Mouse (Mus musculus): ENCODE measurements around the gene Fbxl2. TPM values are rescaled to one million over a fixed set of nuclear protein-coding genes. Genes with fewer than 3 reads are reported as not detected.
A peak's percentile ranks its signal among the peaks of the same experiment; 100 is the strongest.

Fbxl2 gene
- polyA plus RNA-seq, 1 experiment from 2014 or later: 4.1 TPM

DNA sequence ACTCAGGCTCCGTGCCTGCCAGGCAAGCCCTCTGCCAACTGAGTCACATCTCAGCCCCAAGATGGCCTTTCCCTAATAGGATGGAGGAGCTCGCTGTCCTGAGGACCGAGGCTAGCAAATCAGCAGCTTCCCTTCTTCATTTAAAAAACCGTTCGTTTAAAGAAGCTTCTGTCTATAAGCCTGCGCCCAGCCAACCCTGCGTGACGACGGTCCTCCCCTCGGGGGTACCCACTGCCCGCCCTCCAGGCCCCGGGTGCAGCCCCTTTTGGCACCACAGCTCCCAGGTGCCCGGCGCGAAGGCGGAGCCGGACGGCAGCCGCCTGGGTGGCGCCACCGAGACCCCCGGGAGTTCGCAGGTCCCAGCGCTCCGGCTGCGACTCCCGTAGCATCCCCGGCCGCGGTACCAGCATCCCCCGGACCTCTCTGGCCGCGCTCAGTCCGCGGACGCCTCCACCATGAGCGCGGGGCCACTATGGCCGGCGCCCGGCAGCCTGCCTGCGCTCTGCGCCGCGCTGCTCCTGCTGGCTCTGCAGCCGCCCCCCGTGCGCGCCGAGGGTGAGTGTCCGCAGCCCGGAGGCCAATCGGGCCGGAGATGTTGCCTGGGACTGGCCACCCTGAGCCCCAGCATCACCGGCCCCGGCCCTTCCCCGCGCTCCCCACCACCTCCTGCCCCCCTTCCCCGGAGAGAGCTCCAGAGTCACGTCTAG, 11.3 kb upstream of the Fbxl2 start, which contains the start of gene Susd5:
Gene Susd5 (plus strand): TSS at position 51 of the 707 bp plus-strand sequence.
- peaks cover 3% of the 10 kb centered on the region; the same call in 1 of the 2 replicates for H3K4me1 ChIP-seq (ENCODE audit: insufficient read depth, low read length)
- under 1% methylated on average over 53 of the region's 60 CpGs for WGBS
- peak within 1 kb of the TSS; percentile 50 for H3K9ac ChIP-seq (replicated peaks; ENCODE audit: low read length)
- H3K27me3 ChIP-seq (ENCODE audit: insufficient read depth, low read length): peaks cover 41% of the 10 kb centered on the region
- no peak within 1 kb of the TSS for H3K27ac ChIP-seq (ENCODE audit: low read length)
- no peaks in the 10 kb centered on the region for H3K9me3 ChIP-seq (ENCODE audit: low read length)
- H3K36me3 ChIP-seq (ENCODE audit: insufficient read depth, low read length): no peaks in the 10 kb centered on the region
- ATAC-seq (ENCODE audit: low FRiP score, low TSS enrichment): peak; percentile 77
- H3K4me2 ChIP-seq (replicated peaks; ENCODE audit: low read depth, low read length): peak within 1 kb of the TSS; percentile 77
- peak within 1 kb of the TSS; percentile 53 for H3K4me3 ChIP-seq (ENCODE audit: low read length)

DNA sequence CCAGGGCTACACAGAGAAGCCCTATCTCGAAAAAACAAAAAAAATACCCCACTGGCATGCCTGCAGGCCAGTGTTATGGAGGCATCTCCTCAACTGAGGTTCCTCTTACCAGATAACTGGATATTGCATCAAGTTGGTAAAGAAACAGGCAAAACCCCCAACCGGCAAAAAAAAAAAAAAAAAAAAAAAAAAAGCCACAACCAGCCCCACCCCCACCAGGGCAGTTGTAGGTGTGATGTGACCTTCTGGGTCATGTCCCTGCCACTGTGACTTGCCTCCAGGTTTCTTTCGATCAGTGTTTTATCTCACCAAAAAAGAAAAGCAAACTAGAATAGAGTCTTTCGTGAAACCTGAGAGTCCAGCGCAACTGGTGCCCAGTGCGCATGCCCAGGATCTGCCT, 6.9 kb upstream of the Fbxl2 start:
- Histone ChIP-seq H3K9ac (replicated peaks; ENCODE audit: low read length) (no peak overlapping the region), H3K27me3 (ENCODE audit: insufficient read depth, low read length) (peaks cover 29% of the 10 kb centered on the region), H3K27ac (ENCODE audit: low read length) (no peak overlapping the region), H3K4me2 (replicated peaks; ENCODE audit: low read depth, low read length) (0 out of 2 replicates have a peak overlapping the region, but pooled peaks have one; percentile 8), H3K9me3 (ENCODE audit: low read length) (no peaks in the 10 kb centered on the region; the same call in 1 of the 2 replicates), H3K36me3 (ENCODE audit: insufficient read depth, low read length) (no peaks in the 10 kb centered on the region), H3K4me3 (ENCODE audit: low read length) (no peak overlapping the region), H3K4me1 (ENCODE audit: insufficient read depth, low read length) (peaks cover 3% of the 10 kb centered on the region; the same call in 1 of the 2 replicates)
- ATAC-seq (ENCODE audit: low FRiP score, low TSS enrichment): no peak
- 76% methylated on average over 6 of the region's 6 CpGs for WGBS

DNA sequence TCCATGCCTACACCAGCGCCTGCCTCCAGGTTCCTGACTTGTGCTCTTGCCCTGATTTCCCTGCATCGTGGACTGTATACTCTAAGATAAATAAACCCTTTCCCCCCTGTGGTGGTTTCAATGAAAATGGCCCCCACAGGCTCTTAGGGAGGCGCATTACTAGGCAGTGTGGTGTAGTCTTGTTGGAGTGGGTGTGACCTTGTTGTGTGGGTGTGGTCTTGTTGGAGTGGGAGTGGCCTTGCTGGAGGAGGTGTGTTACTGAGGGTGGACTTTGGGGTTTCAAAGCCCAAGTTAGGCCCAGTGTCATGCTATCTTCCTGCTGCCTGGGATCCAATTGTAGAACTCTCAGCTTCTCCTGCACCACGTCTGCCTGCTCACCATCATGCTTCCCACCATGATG, 6.0 kb upstream of the Fbxl2 start:
- ATAC-seq (ENCODE audit: low FRiP score, low TSS enrichment): peak; percentile 19; the same call in 1 of the 2 replicates
- Histone ChIP-seq H3K36me3 (ENCODE audit: insufficient read depth, low read length) (no peaks in the 10 kb centered on the region), H3K4me1 (ENCODE audit: insufficient read depth, low read length) (no peaks in the 10 kb centered on the region), H3K4me3 (ENCODE audit: low read length) (no peak overlapping the region), H3K9ac (replicated peaks; ENCODE audit: low read length) (no peak overlapping the region), H3K27ac (ENCODE audit: low read length) (no peak overlapping the region), H3K9me3 (ENCODE audit: low read length) (no peaks in the 10 kb centered on the region; the same call in 1 of the 2 replicates), H3K27me3 (ENCODE audit: insufficient read depth, low read length) (peaks cover 20% of the 10 kb centered on the region), H3K4me2 (replicated peaks; ENCODE audit: low read depth, low read length) (no peak overlapping the region)
- WGBS: 77% methylated on average over 4 of the region's 4 CpGs

DNA sequence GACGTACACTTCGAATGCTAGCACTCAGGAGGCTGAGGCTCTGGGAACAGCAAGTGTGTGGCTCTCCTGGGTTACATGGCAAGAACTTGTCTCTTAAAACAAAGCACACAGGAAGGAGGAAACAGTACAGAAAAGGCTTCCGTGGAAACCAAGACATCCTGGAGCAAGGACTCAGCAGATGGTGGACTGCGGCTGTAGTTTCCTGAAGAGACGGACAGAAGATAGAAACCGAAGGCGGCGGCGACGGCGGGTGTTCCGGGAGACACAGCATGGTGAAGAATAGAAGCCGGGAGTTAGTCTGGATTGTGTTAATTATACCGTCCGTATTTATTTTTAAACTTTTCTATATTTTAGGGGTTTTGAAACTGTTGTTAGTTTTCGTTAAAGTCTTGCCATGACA, 4.8 kb upstream of the Fbxl2 start:
- no peak for ATAC-seq (ENCODE audit: low FRiP score, low TSS enrichment)
- H3K9me3 ChIP-seq (ENCODE audit: low read length): no peaks in the 10 kb centered on the region; the same call in 1 of the 2 replicates
- no peaks in the 10 kb centered on the region for H3K36me3 ChIP-seq (ENCODE audit: insufficient read depth, low read length)
- no peak overlapping the region for H3K4me2 ChIP-seq (replicated peaks; ENCODE audit: low read depth, low read length)
- no peak overlapping the region for H3K9ac ChIP-seq (replicated peaks; ENCODE audit: low read length)
- WGBS: 83% methylated on average over 16 of the region's 16 CpGs
- no peak overlapping the region for H3K4me3 ChIP-seq (ENCODE audit: low read length)
- no peaks in the 10 kb centered on the region for H3K4me1 ChIP-seq (ENCODE audit: insufficient read depth, low read length)
- peaks cover 8% of the 10 kb centered on the region for H3K27me3 ChIP-seq (ENCODE audit: insufficient read depth, low read length)
- no peak overlapping the region for H3K27ac ChIP-seq (ENCODE audit: low read length)

DNA sequence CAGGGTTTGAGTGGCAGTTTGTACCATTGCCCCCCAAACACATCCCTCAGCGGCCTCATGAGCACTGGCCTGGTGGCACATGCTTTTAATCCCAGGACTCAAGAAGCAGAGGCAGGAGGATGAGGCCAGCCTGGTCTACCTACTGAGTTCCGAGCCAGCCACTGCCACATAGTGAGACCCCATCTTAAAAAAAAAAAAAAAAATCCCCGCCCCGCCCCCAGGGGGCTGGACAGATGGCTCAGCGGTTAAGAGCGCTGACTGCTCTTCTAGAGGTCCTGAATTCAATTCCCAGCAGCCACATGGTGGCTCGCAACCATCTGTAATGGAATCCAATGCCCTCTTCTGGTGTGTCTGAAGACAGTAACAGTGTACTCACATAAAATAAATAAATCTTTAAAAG, 4.1 kb upstream of the Fbxl2 start:
- H3K36me3 ChIP-seq (ENCODE audit: insufficient read depth, low read length): no peaks in the 10 kb centered on the region
- H3K4me2 ChIP-seq (replicated peaks; ENCODE audit: low read depth, low read length): no peak overlapping the region
- no peaks in the 10 kb centered on the region; the same call in 1 of the 2 replicates for H3K9me3 ChIP-seq (ENCODE audit: low read length)
- 86% methylated on average over 7 of the region's 7 CpGs for WGBS
- no peak for ATAC-seq (ENCODE audit: low FRiP score, low TSS enrichment)
- no peaks in the 10 kb centered on the region for H3K4me1 ChIP-seq (ENCODE audit: insufficient read depth, low read length)
- no peak overlapping the region for H3K4me3 ChIP-seq (ENCODE audit: low read length)
- H3K27ac ChIP-seq (ENCODE audit: low read length): no peak overlapping the region
- no peak overlapping the region for H3K9ac ChIP-seq (replicated peaks; ENCODE audit: low read length)
- H3K27me3 ChIP-seq (ENCODE audit: insufficient read depth, low read length): peaks cover under 1% of the 10 kb centered on the region; the same call in 1 of the 2 replicates

GRCm38 (mm10) chr9:114046676-114047075, 685 bp upstream of the Fbxl2 start:
- Histone ChIP-seq H3K27me3 (ENCODE audit: insufficient read depth, low read length) (no peaks in the 10 kb centered on the region), H3K4me3 (ENCODE audit: low read length) (no peak overlapping the region), H3K9ac (replicated peaks; ENCODE audit: low read length) (no peak overlapping the region), H3K27ac (ENCODE audit: low read length) (no peak overlapping the region), H3K4me1 (ENCODE audit: insufficient read depth, low read length) (no peaks in the 10 kb centered on the region), H3K4me2 (replicated peaks; ENCODE audit: low read depth, low read length) (no peak overlapping the region), H3K9me3 (ENCODE audit: low read length) (no peaks in the 10 kb centered on the region; the same call in 1 of the 2 replicates), H3K36me3 (ENCODE audit: insufficient read depth, low read length) (no peaks in the 10 kb centered on the region)
- WGBS: 87% methylated on average over 7 of the region's 7 CpGs
- ATAC-seq (ENCODE audit: low FRiP score, low TSS enrichment): no peak

- no peaks in the 10 kb centered on the region; the same call in 1 of the 2 replicates for H3K9me3 ChIP-seq (ENCODE audit: low read length)
- ATAC-seq (ENCODE audit: low FRiP score, low TSS enrichment): no peak
- no peak overlapping the region for H3K9ac ChIP-seq (replicated peaks; ENCODE audit: low read length)
- H3K4me3 ChIP-seq (ENCODE audit: low read length): no peak overlapping the region
- no peak overlapping the region for H3K4me2 ChIP-seq (replicated peaks; ENCODE audit: low read depth, low read length)
- 56% methylated on average over 3 of the region's 3 CpGs for WGBS
- no peaks in the 10 kb centered on the region for H3K4me1 ChIP-seq (ENCODE audit: insufficient read depth, low read length)
- no peaks in the 10 kb centered on the region for H3K36me3 ChIP-seq (ENCODE audit: insufficient read depth, low read length)
- H3K27ac ChIP-seq (ENCODE audit: low read length): no peak overlapping the region
- H3K27me3 ChIP-seq (ENCODE audit: insufficient read depth, low read length): no peaks in the 10 kb centered on the region
Measured at GRCm38 (mm10) chr9:114044446-114044845, 1.5 kb downstream of the Fbxl2 start.

GRCm38 (mm10) chr9:114042490-114042889, 3.5 kb downstream of the Fbxl2 start:
- Histone ChIP-seq H3K4me3 (ENCODE audit: low read length) (no peak overlapping the region), H3K4me2 (replicated peaks; ENCODE audit: low read depth, low read length) (peak overlapping the region; percentile 14), H3K36me3 (ENCODE audit: insufficient read depth, low read length) (no peaks in the 10 kb centered on the region), H3K27me3 (ENCODE audit: insufficient read depth, low read length) (no peaks in the 10 kb centered on the region), H3K4me1 (ENCODE audit: insufficient read depth, low read length) (no peaks in the 10 kb centered on the region), H3K9me3 (ENCODE audit: low read length) (no peaks in the 10 kb centered on the region), H3K27ac (ENCODE audit: low read length) (no peak overlapping the region), H3K9ac (replicated peaks; ENCODE audit: low read length) (no peak overlapping the region)
- WGBS: 37% methylated on average over 6 of the region's 6 CpGs
- 0 out of 2 replicates have a peak, but pooled peaks have one; percentile 14 for ATAC-seq (ENCODE audit: low FRiP score, low TSS enrichment)

- Histone ChIP-seq H3K4me3 (ENCODE audit: low read length) (no peak overlapping the region), H3K36me3 (ENCODE audit: insufficient read depth, low read length) (no peaks in the 10 kb centered on the region), H3K4me2 (replicated peaks; ENCODE audit: low read depth, low read length) (no peak overlapping the region), H3K9me3 (ENCODE audit: low read length) (no peaks in the 10 kb centered on the region), H3K27me3 (ENCODE audit: insufficient read depth, low read length) (no peaks in the 10 kb centered on the region), H3K4me1 (ENCODE audit: insufficient read depth, low read length) (no peaks in the 10 kb centered on the region), H3K9ac (replicated peaks; ENCODE audit: low read length) (no peak overlapping the region), H3K27ac (ENCODE audit: low read length) (no peak overlapping the region)
- 79% methylated on average over 4 of the region's 4 CpGs for WGBS
- ATAC-seq (ENCODE audit: low FRiP score, low TSS enrichment): no peak
Measured at GRCm38 (mm10) chr9:114040945-114041344, 5.0 kb downstream of the Fbxl2 start.

- Histone ChIP-seq H3K36me3 (ENCODE audit: insufficient read depth, low read length) (no peaks in the 10 kb centered on the region), H3K4me1 (ENCODE audit: insufficient read depth, low read length) (peaks cover 7% of the 10 kb centered on the region; the same call in 1 of the 2 replicates), H3K27ac (ENCODE audit: low read length) (no peak overlapping the region), H3K4me3 (ENCODE audit: low read length) (peak overlapping the region; percentile 71), H3K27me3 (ENCODE audit: insufficient read depth, low read length) (no peaks in the 10 kb centered on the region), H3K4me2 (replicated peaks; ENCODE audit: low read depth, low read length) (peak overlapping the region; percentile 92), H3K9ac (replicated peaks; ENCODE audit: low read length) (peak overlapping the region; percentile 65), H3K9me3 (ENCODE audit: low read length) (no peaks in the 10 kb centered on the region)
- under 1% methylated on average over 52 of the region's 52 CpGs for WGBS
- ATAC-seq (ENCODE audit: low FRiP score, low TSS enrichment): peak; percentile 95
Measured at GRCm38 (mm10) chr9:114026261-114026934, 19.6 kb downstream of the Fbxl2 start.
